Mouse (Mus musculus) embryo, embryonic 9.5 days (tissue): ENCODE data around the gene Folr2.

ENCODE experiments used
- DNase-seq: peaks from one replicate; pipeline ENCODE4 v3.0.0-alpha.2; 2017; ENCODE audit errors: extremely low spot score

Gene Folr2

DNA sequence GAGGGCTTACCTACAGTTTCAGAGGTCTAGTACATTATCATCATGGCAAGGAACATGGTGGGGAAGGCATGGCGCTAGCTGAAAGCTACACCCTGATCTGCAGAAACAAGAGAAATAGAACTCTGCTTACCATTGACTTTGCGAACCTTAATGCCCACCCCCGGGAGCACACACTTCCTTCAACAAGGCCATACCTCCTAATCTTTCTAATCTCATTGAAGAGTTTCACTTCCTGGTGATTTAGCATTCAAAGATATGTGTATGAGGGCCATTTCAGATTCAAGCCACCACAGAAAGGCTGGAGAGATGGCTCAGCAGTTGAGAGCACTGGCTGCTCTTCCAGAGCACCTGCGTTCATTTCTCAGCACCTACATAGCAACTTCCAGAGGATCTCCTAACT, at the start of gene Folr2:
TSS of gene Folr2 (minus strand) at position 101 of the 400 bp plus-strand sequence.
- DNase-seq = no peak

DNA sequence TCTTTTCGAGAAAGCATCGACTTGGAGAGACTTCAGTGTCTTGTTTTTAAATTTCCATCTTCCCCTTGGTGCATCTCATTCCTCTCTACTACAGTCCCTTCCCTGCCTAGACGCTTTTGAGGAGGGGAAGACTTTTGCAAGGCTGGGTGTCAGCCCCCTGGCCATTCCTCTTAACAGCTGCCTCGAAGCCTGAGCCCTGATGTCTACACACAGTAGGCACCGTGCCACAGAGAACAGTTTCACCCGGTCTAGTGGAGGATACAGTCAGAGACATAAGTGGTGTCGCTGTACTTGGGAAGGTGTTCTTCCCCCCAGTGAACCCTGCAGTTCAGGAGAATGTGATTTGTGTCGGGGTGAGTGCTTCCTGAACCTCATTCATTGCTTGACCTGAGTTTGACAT, 49.7 kb upstream of the Folr2 start:
- DNase-seq = no peak

DNA sequence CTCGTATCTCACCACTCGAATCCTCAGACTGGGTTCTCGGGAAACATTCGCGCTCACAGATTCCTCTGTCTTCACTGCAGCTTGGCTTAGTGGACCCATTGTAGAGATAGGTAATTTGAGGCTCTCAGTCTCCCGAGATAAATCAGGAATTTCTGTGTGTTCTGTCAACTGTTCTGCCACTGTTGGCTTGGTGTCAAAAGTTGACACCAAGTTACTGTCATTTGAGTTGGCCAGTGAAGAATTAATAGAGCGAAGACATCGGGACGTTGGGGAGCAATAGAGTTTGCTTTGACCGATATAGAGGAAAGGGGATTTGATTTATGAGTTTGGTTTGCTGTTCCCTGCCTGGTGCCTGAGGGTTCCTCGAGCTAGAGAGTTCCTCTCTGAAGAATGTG, 49.3 kb upstream of the Folr2 start, which contains the start of gene Tomt:
TSS of gene Tomt (minus strand) at position 73 of the 395 bp plus-strand sequence.
- no peak for DNase-seq

DNA sequence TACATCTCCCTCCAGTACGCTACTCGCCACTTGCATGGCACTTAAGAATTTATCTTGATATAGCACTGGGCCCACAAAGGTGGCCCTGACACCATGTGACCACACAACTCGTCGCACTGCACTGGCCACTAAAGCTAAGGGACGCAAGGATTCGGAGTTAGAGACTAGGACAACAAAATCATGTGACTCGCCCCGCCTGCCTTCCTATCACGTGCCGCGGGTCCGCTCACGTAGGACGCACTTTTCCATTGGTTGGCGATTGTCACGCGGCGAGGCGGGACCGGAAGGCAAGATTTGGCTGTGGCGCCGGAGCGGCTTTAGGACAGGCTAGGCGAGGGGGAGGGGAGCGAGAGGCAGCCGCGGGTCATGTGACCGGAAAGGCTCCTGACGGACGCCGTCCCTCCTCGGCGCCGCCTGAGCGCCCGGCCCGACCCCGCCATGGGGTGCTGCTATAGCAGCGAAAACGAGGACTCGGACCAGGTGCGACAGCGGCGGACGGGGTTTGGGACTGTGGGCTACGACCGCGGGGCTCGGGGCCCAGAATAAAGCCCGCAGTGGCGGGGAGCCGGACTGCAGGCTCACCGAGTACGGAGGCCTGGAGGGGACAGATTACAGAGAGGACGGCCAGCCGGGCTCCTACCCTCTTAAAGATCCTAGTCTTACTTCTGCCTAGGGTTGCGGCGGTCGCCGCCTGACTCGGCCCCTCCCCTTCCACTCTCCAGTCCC, 48.7 kb upstream of the Folr2 start, which contains the start of gene Lamtor1:
TSS of gene Lamtor1 (plus strand) at position 344 of the 726 bp plus-strand sequence.
- DNase-seq = peak; percentile 99

DNA sequence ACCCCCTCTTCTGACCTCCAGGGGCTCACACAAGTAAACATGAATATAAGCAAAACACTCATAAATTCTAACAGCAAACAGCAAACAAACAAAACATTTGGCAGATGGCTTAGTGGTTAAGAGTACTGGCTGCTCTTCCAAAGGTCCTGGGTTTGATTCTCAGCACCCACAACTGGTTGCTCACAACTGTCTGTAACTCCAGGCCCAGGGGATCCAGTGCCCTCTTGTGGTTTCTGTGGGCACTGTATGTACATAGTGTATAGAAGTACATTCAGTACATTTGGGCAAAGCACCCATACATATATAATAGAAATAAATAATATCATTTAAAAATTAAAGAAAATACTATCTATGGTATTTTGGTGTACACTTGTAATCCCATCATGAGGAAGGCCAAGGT, 45.9 kb upstream of the Folr2 start:
- no peak for DNase-seq

DNA sequence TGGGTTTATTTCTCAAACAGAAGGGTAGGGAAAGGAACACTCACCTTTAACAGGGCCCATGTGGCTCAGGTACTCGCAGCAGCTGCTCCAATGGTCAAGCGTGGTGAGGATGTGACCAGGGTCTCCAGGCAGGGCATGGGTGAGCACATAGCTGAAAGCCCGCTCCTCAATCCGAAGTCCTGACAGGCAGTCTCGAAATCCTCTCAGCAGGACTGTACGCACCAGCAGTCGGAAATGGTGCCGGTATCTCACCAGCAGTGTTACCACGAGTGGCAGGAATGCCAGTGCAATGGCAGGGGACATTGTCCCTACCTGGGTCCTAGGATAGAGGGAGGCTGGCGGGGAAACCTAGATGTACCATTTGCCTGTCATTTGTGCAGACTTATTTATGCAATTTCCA, 45.0 kb upstream of the Folr2 start:
- DNase-seq = no peak

DNA sequence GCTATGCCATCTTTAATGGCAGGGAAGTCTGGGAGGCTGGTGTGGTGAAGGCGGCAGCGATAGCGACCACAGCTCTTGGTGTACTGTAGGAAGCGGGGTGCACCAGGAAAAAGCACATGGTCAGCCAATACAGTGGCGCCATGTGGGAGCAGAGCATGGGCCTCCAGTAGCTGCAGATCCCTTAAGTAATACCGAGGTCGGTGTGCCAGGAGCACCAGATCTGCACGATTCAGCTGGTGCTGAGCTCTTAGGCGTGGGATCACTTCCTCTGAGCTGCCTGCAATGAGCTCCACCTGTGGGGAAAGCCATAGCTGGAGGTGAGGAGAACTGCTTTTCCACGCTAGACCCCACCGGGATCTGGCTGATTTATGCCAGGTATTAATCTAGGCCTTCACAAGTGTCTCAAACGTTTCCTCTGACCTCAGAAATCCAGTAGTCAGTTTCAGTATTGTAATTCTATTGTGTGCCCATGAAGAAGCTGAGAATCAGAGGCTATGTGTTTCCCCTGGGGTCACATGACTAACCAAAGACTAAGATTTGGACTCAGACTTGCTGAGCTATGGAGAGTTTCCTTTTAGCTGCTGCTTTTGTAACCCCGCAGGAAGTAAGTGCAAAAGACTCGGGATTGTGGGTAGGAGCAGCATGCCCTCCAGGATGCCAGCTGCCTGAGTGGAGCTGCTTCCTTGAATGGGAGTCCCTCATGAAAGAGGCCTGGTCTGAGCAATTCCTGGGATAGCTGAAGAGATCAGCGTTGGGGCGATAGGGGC, 43.5 kb upstream of the Folr2 start:
- no peak for DNase-seq

DNA sequence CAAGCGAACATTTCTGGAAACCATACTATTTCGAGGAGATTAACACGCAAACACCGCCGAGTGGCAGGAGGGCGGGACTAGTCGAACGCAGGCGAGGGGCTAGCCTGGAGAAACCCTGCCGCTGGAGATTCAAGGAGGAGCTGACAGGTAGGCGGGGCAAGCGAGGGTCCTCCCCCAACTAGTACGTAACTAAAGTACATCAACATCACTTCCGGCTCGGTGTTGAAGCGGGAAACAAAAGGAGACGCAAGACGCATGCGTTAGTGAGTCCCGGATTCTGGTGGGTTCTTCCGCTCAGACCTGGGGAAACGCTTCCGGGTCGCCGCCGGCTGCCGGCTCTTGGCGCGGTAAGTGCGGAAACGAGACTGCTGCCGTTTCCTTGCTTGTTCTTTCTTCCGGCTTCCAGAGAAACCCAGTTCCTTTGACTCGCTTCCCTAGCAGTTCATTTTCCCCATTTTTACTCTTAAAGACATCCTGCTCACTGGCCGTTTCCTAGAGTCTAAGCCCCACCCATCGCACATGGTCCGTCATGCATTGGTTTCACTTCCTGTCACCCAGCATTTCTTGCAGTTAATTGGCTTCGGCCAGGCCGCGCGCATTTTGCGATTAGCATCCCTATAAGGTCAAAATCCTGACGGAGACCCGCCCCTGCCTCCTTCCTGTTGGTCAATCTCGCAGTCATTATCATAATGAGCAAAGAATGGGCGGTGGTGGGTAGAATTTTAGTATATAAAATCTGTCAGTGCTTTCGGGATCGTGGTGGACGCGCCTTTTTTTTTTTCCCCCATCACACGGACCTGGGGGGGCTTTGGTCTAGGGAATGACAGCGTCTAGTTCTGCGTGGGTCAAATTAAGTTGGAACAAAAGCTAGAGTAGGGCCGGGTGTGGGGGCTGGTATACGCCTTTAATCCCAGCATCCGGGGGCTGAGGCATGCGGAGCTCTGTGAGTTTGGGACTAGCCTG, 39.4 kb upstream of the Folr2 start:
- peak; percentile 97 for DNase-seq

DNA sequence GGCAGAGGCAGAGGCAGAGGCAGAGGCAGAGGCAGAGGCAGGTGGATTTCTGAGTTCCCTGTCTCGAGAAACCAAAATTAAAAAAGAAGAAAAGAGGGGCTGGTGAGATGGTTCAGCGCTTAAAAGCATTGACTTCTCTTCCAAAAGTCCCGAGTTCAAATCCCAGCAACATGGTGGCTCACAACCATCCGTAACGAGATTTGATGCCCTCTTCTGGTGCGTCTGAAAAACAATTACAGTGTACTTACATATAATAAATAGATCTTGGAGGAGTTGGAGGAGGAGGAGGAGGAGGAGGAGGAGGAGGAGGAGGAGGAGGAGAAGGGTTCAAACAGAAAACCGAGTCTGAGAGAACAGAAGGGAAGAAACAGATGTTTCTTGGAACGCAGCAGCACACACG, 38.7 kb upstream of the Folr2 start:
- DNase-seq = no peak

DNA sequence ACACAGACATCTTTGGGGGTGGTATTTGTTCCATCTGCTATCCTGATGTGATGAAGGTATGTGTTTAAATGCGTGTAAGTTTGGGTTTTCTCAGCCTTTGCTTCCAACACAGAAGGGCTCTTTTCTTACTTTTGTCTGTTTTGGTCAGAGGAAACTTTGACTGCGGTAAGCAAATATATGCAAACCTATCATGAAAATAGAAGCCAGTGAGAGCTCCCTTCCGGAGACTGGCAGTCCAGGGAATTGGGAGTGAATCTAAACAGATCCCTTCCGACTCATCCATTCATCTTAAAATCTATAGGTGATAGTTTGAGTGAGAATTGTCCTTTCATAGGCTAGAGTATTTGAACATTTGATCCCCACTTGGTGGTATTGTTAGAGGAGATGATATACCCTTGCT, 31.5 kb upstream of the Folr2 start:
- no peak for DNase-seq

DNA sequence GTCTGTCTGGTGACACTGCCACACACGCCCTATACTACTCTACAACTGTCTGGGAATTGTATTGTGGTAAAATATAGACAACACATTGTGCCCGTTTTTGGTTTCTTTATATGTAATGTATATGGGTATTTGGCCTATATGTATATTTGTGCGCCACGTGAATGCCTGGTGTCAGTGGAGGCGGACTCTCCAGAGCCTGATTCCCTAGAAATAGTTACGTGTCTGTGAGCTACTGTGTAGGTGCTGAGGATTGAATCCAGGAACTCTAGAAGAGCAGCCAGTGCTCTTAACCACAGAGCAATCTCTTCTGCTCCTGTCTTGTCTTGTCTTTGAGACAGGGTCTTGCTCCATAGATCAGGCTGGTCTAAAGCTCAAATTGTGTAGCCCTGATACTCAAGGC, 29.3 kb upstream of the Folr2 start:
- DNase-seq = no peak

DNA sequence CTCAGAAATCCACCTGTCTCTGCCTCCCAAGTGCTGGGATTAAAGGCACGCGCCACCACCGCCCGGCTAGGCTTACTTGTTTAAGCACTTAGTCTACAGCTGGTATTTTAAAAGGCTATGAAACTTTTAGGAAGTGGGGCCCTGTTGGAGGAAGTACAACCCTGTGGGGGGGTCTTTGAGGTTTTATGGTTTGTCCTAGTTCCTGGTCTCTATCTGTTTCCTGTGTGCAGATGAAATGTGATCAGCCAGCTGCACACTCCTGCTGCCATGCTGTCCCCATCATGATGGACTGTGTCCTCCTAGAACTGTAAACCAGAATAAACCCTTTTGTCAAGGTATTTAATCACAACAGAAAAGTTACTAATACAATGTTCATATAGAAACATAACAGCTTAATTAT, 27.2 kb upstream of the Folr2 start:
- DNase-seq = no peak

DNA sequence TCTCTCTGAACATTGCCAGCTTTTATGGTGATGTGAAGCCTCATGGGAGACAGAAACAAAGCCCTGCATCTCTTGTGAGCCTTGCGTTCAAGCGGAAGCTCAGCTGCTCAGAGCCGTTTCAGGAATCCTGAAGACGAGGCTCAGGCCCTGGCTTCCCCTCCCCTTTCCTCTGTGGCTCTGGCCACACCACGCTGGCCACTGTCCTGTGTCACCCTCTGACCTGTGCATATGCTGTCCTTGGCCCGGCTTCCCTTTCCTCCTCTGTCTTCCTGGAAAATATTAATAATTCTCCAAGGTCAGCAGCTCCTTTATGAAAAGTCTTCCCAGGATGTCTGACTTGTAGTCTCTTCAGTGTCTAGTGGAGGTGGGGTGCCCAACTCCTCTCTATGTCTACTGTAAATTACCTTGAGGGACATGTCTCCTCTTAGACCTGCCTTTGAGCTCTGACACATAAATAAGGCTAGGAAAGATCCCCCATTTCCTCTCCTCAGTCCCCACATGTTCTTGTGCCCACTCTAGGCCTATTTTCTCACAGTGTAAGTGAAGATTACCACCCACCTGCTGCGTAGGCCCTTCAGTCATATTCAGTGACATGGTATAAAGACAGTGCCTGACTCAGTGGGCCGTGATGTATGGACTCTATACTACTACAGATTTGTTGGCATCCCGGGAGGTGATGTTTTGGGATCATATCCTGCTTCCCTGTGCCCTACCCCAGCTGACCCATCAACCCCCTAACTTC, 25.6 kb upstream of the Folr2 start:
- DNase-seq = no peak

DNA sequence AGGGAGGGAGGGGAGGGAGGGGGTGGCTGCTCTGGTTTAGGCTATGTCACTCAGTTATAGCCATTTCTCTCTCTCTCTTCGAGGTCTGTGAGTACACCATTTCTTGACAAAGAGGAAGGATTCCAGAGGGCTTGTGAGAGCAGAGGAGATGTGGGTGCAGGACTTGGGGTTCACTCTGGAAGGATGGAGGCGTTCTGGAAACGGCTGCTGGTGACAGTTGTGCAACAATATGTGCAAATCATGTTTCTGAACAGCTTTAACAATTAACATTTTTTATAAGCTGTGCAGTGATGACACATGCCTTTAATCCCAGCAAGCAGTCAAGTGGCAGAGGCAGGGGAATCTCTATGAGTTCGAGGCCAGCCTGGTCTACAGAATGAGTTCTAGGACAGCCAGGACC, 23.9 kb upstream of the Folr2 start:
- no peak for DNase-seq

DNA sequence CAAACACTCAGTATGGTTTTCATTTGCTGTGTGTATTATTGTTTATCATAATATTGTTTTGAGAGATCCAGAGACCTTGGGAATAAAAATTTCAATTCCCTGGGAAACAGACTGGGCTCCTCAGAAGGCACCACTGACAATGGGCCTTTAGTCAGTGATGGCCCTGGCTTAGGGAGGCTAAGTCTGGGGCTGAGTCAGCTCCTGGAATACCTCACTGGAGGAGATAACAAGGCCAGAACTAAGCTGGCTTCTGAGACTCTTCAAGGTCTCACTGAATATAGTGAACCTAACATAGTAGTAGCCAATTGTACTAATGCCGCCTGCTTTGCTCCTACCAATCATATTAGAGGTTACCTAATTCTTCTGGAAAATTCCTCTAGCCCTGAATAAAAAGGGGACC, 19.0 kb upstream of the Folr2 start:
- DNase-seq = no peak

DNA sequence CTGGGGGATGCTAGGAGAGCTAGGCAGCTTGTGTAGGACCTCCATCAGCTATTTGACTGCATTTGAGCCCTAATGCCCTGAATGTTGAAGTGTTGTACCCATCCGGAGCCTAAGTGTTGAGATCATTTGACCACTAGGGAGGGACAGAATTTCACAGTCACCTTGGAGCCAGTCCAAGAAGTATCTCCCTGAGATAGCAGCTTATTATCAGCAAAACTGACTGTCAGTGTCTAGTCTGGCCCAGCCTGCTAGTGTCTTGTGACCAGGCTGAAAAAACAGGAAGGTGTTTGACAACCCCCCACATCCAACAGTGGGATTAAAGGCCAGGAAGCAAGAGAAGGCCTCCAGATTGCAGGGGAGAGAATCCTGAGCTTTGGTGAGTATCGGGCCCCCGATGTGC, 14.3 kb upstream of the Folr2 start:
- DNase-seq = no peak

DNA sequence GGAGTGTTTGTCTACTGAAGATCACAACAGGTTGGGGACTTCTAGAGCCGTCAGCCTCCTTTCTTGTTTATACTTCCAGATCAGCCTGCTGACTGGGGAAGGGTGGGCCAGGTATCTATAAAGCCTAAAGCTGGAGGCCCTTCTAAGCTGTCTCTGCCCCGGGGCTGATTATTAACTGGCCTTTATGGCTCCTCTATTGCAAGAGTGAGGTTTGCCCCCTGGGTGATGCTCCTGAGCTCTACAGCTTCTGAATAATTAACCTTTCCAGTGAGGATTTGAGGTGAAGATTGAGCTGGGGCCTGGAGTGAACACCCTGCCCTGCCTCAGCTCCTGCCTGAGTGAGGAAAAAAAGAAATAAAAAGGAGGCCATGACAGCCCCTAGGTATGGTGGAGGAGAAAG, 13.6 kb upstream of the Folr2 start, which contains the start of gene Folr1:
TSS of gene Folr1 (minus strand) at position 160 of the 400 bp plus-strand sequence.
- no peak for DNase-seq

DNA sequence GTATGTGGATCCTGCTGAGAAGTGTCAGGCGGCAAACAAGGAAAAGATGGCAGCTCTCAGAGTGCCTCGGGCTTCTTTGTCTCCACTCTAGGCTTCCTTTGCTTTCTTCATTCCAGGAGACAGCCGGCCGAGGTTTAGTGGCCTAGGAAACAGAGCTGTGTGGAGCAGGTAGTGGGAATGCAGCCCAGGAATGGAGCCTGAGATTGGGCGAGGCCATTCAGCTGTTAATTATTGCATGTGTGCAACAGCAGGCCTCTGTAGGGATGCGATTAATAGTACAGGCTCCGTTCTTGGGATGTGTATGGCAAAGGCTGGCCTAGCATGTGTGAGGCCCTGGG, 12.1 kb upstream of the Folr2 start:
- no peak for DNase-seq

DNA sequence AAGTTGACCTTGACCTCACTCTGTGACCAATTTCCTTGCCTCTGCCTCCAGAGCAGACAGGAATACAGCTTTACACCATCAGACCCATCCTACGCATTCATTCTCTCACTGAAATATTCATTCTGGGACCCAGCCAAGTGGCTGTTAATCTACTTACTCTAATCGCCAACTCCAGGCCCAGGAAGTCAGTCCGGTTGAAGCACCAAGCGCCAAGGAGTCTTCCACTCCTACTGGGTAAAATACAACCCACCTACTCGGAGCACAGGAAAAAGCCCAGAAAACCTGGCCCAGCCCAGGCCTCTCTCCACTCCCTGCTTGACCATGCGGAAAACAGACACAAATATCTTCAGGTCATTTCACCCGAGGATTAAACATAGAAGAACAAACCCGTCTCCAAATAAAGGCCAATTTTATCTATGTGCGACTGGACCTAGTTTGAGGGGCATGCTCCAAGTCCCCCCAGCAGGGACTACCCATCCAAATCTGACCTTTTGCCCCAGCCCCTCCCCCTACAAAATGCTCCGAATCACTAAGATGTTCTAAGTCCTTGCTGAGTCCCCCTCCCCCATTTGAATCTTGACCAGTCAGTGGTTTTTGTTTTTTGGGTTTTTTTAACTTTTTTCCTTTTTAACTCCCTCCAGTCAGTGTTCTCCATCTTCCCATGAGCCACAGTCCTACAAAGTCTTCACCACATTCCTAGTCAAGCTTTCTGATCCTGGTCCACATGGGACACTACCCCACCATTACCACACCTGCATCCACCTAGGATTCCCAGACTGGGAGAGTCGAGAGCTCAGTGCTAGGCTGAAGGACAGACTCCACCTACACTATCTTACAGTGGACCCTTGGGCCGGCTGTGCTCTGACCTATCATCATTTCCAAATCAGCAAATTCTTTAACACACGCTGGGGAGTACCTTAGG, 11.5 kb upstream of the Folr2 start:
- no peak for DNase-seq

DNA sequence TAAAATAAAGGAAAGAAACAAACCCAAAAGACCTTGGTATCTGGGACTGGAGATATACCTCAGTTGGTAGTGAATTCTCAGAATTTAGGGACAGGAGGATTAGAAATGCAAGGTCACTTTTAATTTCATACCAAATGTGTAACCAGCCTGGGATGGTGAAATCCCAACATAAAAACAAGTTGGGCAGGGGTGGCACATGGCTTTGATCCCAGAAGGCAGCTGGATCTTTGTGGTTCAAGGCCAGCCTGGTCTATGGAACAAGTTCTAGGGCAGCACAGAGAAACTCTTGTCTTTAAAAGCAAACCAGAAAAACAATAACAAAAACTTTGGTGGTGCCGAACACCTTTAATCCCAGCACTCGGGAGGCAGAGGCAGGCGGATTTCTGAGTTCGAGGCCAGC, 10.5 kb upstream of the Folr2 start:
- DNase-seq = no peak
